Mouse (Mus musculus) kidney, adult 9 months (tissue): ENCODE measurements around the gene 1110008L16Rik.
"Not testable (repeated sequence)": the region's sequence is repeated elsewhere in the genome, so short reads cannot be mapped to it uniquely, and the experiment has no call there.

ENCODE experiments used
- DNase-seq: peaks from one replicate; pipeline ENCODE4 v3.0.0; 2022

The 1110008L16Rik gene

DNA sequence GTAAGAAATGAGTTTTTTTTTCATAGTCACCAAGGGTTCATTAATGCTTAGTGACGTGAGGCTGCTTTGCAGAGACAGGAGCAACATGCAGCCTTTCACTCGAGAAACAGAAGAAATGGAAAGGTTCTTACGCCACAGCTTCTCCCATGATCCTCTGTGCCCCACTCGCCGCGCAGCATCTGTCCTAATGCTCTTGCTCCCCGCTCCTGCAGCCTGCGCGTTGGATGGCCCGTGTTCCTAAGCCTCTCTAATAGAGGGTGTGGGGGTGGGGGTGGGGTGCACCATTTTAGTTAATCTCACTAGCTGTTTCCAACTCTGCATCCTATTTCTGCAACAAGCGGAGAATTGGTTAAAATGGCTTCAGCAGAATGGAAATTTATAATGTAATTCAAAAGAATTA lies 44.6 kb downstream of the 1110008L16Rik start:
- DNase-seq: no peak

DNA sequence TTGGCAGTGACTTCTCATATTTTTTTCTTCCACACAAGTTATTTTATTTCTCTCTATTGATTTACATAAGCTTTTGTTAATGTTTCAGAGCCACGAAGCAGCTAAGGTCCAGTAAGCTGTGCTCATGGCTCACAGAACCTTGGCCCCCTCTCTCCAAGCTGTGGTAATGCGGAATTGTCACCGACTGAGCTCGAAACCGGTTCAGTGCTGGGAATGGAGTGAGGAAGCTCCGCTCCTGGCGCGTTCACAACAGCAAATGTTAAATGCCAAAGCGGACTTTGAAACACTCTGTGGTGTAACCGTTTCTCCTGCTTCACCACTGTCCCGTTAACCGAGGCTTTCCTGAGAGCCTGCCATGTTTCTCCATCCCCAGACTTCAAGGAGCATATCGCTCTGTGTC lies 45.2 kb downstream of the 1110008L16Rik start:
- peak; percentile 33 for DNase-seq

DNA sequence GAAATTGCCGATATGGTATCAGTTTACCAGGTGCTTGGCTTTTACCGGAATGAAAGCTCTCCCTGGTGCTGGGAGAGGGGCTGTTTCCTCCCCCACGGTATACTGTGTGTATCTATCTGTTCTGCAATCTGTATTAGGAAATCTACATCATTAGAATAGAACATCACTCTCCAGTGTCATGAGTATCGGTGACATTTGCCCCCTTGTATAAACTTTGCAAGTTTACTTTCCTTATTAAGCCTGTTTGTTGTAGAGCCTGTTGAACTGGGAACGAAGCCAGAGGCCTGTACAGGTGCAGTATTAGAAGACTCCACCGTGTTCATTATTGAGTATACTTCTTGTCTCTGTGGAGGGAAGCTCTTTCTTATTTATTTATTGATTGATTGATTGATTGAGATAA lies 54.0 kb downstream of the 1110008L16Rik start:
- DNase-seq: no peak

DNA sequence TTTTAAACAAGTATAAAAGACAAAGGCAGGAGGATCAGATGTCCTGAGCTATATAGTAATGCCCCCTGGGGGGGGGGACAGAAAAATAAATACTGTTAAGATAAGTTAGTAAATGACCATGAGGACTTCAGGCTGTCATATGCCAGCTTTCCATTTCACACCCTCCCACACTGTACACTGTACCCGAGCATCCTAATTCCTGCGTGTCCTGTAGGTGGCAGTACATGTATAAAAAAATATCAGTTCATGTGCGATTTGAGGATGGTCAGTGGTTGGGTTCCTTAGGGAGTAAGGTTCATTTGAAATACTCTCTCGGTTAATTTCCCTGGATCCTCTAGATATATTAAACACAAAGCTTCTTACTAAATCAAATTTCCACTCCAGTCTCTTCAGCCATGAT lies 55.5 kb downstream of the 1110008L16Rik start:
- peak; percentile 66 for DNase-seq

DNA sequence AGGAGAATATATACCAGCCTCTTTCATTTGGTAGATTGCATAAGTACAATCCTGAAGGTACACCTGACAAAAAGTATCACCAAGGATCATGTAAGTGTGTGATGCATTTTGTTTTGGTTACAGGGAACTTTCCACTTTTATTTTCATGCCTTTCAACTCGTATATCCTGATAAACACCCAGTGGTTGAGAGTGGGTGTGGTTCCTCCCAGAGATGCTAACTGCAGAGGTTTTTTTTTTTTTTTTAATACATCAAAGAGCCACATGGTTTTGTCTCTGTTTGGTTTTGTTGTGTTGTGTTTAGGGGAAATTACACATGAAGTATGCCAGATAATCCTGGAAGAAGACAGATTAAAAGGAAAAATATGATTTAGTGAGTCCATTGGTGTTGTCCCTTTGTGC lies 57.9 kb downstream of the 1110008L16Rik start:
- DNase-seq: no peak

DNA sequence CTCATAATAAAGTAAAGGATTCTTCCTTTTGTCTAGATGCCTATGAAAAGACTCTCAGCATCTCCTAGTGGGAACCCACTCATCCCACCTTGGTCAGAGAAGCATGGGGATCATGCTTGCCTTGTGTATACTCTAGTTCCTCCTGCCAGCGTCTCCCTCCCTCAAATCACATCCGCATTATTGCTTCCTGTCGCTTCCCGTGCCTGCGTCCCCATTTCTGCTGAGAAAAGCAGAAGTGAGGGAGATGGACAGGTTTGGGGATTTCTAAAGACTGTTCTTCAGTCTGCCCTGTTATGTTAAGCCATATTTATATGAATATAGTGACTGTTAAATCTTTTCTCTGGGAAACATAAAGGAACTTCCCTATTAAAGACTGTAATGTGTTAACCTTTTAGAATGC lies 61.6 kb downstream of the 1110008L16Rik start:
- no peak for DNase-seq

DNA sequence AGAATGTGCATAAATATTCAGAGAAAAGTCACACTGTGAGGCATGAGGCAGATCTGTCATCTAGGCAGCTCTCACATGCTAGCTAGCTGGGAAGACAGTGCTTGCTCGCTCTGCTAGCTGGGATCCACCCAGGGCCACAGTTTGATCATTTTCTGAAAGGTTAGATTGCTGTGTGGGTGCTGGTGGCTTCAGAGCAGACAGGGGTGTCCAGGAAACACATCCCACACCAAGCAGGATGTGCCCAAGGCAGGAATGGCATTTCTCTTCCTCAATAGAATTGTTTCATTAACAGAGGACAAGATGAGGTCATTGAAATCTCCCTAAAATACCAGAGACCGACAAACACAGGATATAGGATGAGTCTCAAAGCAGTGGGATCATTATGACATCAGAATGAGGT lies 65.7 kb downstream of the 1110008L16Rik start:
- DNase-seq: no peak

DNA sequence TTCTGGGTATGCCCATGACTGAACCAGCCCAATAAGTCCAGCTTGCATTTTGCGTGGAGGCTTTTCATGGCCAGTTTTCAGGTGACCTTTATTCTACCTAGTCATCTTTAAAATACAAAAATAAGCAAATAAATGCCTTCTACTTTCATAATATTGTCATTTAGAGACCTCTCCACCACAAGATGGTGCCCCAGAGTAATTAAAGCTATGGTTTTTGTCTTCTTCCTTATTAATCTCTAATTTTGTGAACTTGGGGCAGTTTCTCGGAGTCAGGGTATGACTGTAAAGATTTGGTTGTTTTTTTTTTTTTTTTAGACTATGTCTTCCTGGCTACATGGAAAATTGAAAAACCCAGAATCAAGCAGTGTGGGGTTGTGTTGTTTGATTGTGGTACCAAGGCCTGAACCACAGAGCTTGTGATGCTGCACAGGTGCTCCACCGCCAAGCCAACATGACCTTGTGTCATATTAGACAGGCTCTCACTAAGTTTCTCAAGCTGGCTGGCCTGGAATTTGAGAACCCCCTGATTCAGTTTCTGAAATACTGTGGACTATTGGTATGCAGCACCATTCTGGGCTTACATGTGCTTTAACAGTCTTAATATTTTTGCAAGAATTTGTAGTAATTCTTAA lies 73.2 kb downstream of the 1110008L16Rik start:
- DNase-seq: peak; percentile 30

DNA sequence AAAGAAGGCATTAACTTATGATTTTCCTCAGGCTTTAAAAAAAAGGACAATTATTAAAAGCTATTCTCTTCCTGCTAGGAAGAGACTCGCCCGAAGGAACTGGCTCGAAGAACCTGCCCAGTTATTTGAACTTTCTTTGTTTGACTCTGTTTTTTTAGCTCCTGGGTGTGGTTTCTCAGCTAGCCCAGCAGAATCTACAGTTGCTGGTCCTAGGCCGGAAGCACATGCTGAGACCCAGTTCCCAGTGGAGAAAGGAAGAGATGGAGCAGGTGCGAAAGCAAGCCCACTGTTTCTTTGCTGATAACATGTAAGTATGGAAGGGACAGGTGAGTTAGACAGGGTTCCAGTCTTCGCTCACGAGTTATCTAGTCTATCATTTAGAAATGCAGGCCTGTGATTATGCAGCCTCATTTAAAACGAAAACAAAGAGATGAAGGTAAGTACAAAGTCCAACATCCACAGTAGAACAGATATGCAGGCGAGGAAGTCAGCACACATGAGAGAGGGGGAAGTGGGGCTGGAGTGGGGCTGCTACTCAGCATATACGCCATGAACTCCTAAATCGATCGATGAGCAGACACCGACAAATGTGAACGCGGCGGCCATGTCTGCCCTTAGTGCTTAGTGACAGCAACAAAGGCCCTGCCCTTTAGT lies 77.7 kb downstream of the 1110008L16Rik start:
- no peak for DNase-seq

DNA sequence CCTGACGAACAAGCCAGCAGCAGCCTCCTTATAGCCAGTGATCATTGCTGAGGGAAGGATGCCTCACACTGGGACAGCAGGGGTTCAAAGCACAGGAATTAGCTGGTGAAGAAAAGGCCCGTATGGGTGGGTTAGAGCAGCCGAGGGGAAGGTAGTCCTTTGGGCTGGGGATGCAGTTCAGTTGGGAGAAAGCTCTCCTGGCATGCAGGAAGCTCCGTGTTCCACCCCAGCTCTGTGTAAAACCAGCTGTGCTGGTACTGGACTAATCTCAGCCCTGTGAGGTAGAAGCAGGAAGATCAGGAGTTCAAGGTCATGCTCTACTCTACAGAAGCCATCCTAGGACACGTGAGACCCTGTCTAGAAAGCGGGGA lies 78.2 kb downstream of the 1110008L16Rik start:
- DNase-seq: no peak

DNA sequence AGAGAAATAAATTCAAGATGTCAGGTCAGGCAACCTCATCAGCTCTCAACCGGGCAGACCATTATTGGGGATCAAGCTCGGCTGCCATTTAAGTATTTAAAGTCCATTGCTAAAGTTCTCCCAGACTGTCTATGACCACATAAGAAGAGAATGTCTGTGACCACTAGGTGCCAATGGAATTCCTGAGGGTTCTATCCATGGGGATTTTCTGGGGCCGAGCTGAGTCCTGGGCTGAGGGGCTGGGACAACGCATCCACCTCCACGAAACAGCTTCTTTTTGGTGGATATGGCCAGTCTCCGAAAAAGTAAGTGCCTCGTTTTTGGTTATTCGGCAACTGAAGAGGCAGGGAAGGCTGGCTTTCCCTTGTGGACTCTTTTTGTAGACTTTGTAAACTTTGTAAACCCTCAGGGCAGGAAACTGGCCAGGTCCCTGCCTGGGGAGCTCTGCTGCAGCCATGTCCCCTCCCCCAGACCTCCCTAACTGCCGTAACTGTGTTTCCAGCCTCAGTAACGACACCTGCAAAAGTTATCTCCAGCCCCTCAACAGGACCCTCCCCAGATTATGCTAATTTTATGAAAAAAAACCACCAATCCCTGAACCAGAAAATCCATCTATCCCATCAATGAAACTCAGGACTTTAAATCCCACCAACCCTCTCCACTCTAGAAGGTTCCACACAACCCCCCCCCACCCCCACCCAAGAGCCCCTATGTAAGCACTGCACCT lies 84.8 kb downstream of the 1110008L16Rik start, which contains the start of gene Psma6:
Psma6 (plus strand) TSS at position 200 of the 727 bp plus-strand sequence.
- no peak for DNase-seq

DNA sequence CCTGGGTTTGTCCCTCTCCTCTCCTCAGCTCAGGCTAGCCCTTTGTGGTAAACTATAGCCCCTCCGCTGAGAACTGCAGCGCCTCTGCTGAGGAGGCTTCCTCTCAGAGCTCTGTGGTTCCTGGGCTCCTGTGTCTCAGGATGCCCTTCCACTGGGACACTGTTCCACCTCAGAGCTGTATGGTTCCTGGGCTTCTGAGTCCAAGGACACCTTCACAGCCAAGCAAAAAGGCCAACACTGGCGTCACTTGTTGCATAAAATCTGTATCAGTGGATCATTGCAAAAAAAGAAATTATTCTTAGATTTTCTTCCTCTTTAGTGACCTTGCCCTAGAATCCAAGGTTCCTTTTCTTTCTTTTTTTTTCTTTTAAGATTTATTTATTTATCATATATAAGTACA lies 85.4 kb downstream of the 1110008L16Rik start:
- no peak for DNase-seq

DNA sequence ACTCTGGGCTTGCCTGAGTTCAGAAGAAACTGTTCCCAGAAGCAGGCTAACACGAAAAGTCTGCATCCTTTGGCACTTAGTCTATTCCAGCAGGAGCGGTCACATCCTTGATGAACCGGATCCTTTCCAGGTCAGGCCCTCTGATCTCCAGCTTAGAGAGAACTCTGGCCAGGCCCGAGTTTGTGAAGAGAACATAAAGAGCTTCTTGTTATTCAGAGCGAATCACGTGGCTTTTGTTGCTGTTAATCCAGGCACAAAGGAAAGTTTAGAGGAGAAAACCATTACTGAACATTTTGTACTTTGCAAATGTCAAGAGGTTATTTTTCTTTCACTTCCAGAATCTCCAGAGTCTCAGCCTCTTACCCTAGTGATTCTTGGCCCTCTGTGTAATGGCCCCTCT lies 86.6 kb downstream of the 1110008L16Rik start:
- peak; percentile 61 for DNase-seq

DNA sequence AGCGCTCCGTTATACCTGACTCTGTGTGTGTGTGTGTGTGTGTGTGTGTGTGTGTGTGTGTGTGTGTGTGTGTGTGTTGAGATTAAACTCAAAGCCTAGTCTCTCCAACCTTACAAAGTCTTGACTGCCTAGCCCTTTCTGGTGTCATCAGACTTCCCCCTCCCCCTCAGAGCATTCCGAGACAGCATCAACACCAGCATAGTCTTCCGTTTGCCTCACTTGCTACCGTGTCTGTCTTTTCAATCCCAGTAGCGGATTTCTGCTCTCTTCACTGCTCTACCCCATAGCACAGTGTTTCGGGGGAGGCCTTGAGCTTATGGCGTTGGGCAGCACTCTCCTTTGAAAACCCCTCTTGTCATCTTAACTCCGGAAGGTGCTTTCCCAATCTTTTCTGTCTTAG lies 87.1 kb downstream of the 1110008L16Rik start:
- DNase-seq: no peak

DNA sequence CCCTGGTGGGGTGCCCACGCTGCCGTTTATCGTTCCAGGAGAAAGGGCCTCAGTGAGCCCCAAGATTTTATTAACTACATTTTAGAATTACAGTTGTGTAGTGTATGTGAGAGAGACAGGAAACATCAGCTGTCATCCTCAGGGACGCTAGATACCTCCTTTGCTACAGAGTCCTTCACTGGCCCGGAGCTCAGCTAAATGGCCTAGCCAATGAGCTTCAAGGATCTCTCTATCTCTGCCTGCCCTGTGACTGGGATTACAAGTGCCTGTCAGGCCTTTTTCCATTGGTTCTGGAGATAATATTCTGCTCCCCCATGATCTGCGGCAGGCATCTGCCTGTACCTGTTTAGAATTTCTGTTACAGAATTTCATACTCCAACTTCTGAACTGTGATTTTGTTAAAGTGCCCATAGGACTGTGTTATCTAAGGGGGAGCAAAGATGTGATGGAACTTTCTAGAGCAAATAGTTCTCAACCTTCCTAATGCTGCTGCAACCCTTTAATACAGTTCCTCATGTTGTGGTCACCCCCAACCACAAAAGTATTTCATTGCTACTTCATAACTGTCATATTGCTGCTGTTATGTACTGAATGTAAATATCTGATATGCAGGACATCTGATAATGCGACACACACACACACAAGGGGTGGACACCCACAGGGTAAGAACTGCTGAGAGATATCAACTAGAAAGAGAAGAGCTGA lies 87.9 kb downstream of the 1110008L16Rik start:
- DNase-seq: no peak

DNA sequence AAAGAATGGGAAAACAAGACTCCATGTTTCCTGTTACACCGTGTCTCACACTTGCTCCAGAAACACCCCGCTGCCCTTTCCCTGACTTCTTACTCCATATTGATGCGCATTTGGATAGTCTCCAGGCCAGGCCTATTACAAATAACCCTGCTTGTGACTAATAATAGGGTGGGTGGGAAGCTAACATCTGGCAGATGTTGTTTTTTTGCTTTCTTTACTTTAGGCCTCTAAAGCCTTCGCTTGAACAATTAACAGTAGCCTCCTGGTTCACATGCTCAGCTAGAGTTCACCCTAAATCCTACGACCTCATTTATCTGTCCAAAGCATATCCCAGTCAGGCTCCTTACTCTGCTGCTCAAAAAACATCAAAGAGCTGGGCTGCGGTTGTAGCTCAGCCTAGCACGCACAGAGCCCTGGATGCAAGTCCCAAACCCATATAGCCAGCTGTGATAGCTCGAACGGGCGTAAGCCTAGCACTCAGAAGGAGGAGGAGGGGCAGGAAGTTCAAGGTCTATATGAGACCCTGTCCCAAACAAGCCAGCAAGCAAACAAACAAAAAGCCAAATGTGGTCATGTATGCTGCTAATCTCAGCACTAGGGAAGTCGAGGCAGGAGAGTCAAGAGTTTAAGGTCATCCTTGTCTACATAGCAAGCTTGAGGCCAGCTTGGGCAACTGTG lies 88.5 kb downstream of the 1110008L16Rik start:
- peak; percentile 14 for DNase-seq

DNA sequence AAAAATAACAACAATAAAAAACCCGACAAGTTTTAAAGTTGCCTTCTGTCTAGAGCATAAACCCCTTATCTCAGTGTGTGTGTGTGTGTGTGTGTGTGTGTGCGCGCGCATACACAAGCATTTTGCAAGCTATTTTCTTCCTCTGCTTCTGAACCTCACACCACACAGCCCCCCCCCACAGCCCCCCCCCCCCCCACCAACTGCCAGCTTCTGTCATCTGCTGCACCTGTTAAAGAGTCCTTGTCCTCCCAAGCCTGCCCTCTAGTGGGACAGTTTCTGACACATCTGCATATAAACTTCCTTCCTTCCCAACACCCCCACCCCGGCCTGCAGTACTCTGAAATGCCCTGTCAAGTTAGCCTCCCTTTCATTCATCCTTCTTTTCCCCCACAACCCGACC lies 89.1 kb downstream of the 1110008L16Rik start:
- peak; percentile 54 for DNase-seq

DNA sequence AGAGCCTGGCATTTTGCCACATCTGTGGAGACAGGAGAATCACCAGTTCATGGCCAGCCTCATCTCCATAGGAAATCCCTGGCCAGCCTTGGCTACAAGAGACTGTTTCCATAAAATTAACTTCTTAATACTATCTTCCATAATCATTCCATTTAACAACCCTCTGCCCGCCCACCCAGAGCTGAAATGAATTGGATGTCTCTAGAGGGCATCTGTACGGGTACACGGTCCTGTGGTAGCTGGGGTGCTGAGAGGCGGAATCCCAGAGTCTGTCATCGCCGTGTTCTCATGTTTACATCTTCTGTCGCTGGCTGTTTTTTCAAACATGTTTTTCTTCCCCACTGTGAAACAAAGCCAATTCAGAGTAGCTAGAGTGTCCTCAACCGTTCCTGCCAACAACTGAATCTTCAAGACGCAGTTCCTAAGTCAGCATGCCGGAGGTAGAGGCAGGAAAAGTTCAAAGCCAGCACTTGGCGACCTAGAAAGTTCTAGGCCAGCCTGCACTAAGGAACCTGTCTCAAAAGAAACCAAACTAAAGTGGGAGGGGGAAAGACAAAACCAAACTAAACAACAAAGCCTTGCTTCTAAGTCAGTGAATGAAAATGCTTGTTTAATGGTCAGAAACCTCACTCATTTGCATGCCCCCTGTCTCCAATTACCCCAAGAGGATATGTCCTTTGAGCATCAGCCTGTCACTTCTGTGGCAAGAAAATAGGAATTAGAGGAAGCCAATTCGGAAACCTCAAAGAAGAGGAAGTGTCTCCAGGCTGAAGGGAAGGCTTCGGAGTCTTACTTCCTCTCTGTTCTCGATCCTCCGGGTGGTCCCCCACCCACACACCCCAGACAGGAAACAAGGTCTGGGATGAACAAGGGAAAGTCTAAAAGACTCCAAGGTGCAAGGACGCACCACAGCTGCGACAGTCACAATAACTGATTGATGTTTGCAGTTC lies 90.0 kb downstream of the 1110008L16Rik start:
- DNase-seq: peak; percentile 30

DNA sequence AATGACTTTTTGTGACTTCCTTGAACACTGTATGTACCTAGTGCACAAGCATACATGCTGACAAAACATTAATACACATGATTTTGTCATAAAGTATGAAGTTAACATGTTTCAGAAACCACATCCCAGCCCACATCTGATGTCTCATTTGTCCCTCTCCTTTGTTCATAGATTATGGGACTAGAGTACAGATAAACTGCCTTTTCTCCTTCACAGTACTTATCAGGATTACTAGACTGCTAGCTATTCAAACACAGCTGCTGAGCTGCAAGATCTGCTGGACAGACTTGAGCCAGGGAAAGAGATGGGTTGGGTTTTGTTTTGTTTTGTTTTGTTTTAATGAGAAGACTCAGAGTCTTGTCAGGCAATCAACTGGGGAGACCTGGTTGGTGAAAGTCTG lies 92.7 kb downstream of the 1110008L16Rik start:
- no peak for DNase-seq

DNA sequence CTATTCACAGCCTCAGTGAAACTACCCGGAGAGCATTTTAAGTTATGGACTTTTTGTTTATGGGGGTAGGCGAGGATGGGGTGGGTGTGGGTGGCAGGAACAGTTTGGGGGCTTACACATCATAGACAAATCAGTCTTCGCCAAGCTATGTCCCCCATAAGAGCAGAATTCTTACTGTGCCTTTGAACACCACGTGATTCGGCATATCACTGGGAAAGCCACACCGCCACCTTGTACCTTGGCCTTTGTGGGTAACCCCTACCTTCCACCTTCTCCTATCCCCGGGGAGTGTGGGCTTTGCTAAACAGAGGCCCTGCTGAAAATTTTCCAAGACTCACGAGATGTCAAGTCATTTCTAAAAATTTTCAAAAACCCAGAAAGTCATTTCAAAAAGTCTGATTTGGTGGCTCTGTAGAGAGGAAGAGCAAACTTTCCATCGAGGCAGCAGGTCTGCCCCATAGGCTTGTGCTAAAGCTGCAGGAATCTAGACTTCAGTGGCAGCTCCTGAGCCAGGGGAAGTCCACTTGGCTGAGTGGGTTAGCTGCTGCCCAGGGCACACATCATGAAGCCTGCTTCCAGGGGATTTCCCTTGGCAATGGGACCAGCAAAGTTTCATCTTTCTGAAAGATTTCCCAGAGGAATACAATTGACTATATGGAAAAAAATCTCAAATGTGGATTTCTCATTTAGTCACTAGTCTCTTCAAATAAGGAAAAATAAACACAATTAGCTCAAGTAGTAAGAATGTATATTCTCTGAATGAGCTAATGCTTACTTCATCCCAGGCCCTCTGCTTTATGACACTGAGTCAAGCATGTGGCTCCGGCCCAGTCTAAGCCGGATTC lies 93.6 kb downstream of the 1110008L16Rik start:
- DNase-seq: no peak

DNA sequence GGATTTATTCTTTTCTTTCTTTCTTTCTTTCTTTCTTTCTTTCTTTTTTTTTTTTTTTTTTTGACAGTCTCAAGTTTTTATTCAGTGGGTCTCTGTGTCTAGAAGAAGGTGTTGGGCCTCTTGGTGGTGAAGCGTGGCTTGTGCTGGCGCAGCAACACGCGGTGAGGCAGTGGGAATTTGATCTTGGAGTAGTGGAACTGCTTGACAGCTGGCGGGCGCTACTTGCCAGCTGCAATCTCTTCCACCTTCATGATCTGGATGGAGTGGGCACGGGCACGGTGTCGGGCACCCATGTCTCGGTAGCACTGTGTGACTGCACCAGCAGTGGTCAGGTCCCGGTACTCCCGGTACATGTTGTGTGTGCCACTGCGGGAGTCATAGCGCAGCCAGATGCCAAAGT lies 96.2 kb downstream of the 1110008L16Rik start:
- DNase-seq: not testable (repeated sequence)
